In genomic region chr17:25835816-25836215, GRCm38 (mm10) we compare ENCODE assay signal across 8 mouse cellular contexts. TPM values are rescaled to one million over a fixed set of nuclear protein-coding genes. Genes with fewer than 3 reads are reported as not detected.
DNase-seq lines count a peak whose midpoint lies in the region; ATAC-seq and TF ChIP-seq lines count a peak whose summit lies in the region.

No protein-coding gene starts in this region.

- peaks cover 22% of the 10 kb centered on the region for H3K79me2 ChIP-seq in liver, adult 2 months (ENCODE audit: control insufficient read depth, insufficient read depth, low read length)

- TF ChIP-seq POLR2A in liver, adult 2 months (IDR thresholded peaks at IDR 0.05; ENCODE audit: extremely low read depth, insufficient read depth, low read length) = no peak

- no peaks in the 10 kb centered on the region for H3K36me3 ChIP-seq in liver, adult 2 months (ENCODE audit: control insufficient read depth, insufficient read depth, low read length)
- H3K36me3 ChIP-seq in hindbrain, postnatal 0 days (ENCODE audit: insufficient read depth, low read length) = peaks cover 26% of the 10 kb centered on the region
- peaks cover 22% of the 10 kb centered on the region for H3K36me3 ChIP-seq in neural tube, embryonic 14.5 days (ENCODE audit: control insufficient read depth, insufficient read depth, low read length)

- peaks cover 61% of the 10 kb centered on the region for H3K4me1 ChIP-seq in liver, adult 2 months (ENCODE audit: control insufficient read depth, insufficient read depth, low read length)
- H3K4me1 ChIP-seq in hindbrain, postnatal 0 days (ENCODE audit: insufficient read depth, low read length) = peaks cover 44% of the 10 kb centered on the region
- H3K4me1 ChIP-seq in neural tube, embryonic 14.5 days (ENCODE audit: control insufficient read depth, insufficient read depth, low read length) = peaks cover 55% of the 10 kb centered on the region

- 78% methylated on average over 16 of the region's 16 CpGs for WGBS in liver, adult 2 months
- WGBS in hindbrain, postnatal 0 days = 91% methylated on average over 16 of the region's 16 CpGs
- 94% methylated on average over 16 of the region's 16 CpGs for WGBS in neural tube, embryonic 14.5 days

- H3K9me3 ChIP-seq in hindbrain, postnatal 0 days (ENCODE audit: low read length) = no peaks in the 10 kb centered on the region
- H3K9me3 ChIP-seq in neural tube, embryonic 14.5 days (ENCODE audit: control insufficient read depth, low read length) = no peaks in the 10 kb centered on the region

- H3K27me3 ChIP-seq in liver, adult 2 months (ENCODE audit: control insufficient read depth, insufficient read depth, low read length) = no peaks in the 10 kb centered on the region
- no peaks in the 10 kb centered on the region for H3K27me3 ChIP-seq in hindbrain, postnatal 0 days (ENCODE audit: insufficient read depth, low read length)
- H3K27me3 ChIP-seq in neural tube, embryonic 14.5 days (ENCODE audit: control insufficient read depth, insufficient read depth, low read length) = no peaks in the 10 kb centered on the region

- no peak for TF ChIP-seq CTCF in liver, adult 2 months (IDR thresholded peaks at IDR 0.05; ENCODE audit: low read depth, low read length)
- no peak for TF ChIP-seq CTCF in hindbrain, postnatal 0 days (IDR thresholded peaks at IDR 0.05; ENCODE audit: low read depth)

- ATAC-seq in hindbrain, postnatal 0 days = no peak
- ATAC-seq in neural tube, embryonic 14.5 days (ENCODE audit: low read depth) = no peak

- H3K9ac ChIP-seq in liver, adult 2 months (ENCODE audit: low read depth, low read length) = peak overlapping the region; percentile 61
- peak overlapping the region; percentile 72 for H3K9ac ChIP-seq in hindbrain, postnatal 0 days (replicated peaks; ENCODE audit: low read length)
- H3K9ac ChIP-seq in neural tube, embryonic 14.5 days (replicated peaks; ENCODE audit: low read depth, low read length) = peak overlapping the region; percentile 73; the same call in 1 of the 2 replicates

- H3K4me3 ChIP-seq in liver, adult 2 months (ENCODE audit: insufficient read depth, low read depth, low read length) = peak overlapping the region; percentile 7; the same call in 1 of the 2 replicates
- H3K4me3 ChIP-seq in hindbrain, postnatal 0 days (ENCODE audit: low read length) = no peak overlapping the region
- 0 out of 2 replicates have a peak overlapping the region, but pooled peaks have one; percentile 9 for H3K4me3 ChIP-seq in neural tube, embryonic 14.5 days (ENCODE audit: low read depth, low read length)

- intact Hi-C loops in left cerebral cortex, postnatal 36 days (cut with DNase I) = no loop called here

- H3K27ac ChIP-seq in liver, adult 2 months (replicated peaks; ENCODE audit: insufficient read depth, low read depth, low read length) = peak overlapping the region; percentile 33
- H3K27ac ChIP-seq in hindbrain, postnatal 0 days = peak overlapping the region; percentile 89
- H3K27ac ChIP-seq in neural tube, embryonic 14.5 days (ENCODE audit: low read depth, low read length) = no peak overlapping the region

- H3K4me2 ChIP-seq in hindbrain, postnatal 0 days (ENCODE audit: low read depth, low read length) = peak overlapping the region; percentile 80
- peak overlapping the region; percentile 72 for H3K4me2 ChIP-seq in neural tube, embryonic 14.5 days (ENCODE audit: low read depth, low read length)

- DNase-seq in cerebellum, adult 11-12 months = peak; percentile 63
- DNase-seq in cerebellum, postnatal 14 days = no peak
- no peak for DNase-seq in liver, adult 2 months (ENCODE audit: extremely low read depth, low read depth, low spot score)
- no peak for DNase-seq in liver
- no peak for DNase-seq in hindbrain, postnatal 0 days (ENCODE audit: low spot score)
- no peak for DNase-seq in frontal cortex, postnatal 36 days (ENCODE audit: low spot score in 2 of 2)
- DNase-seq in left cerebral cortex, postnatal 36 days (ENCODE audit: low spot score in 2 of 2) = no peak

RNA-seq across cellular contexts. Expression of gene Rhbdl1, which starts 1.3 kb away (rescaled TPM):
- 0.40 and 0.74 TPM in 2 replicates for total RNA-seq in liver, adult 2 months (2014; rRNA removed)
- 3.8 and 5.5 TPM in 2 replicates for polyA plus RNA-seq in liver, adult 2 months (2012; rRNA removed)
- 122 and 135 TPM in 2 replicates for total RNA-seq in hindbrain, postnatal 0 days (2014; rRNA removed)
- 78.6 and 80.0 TPM in 2 replicates for polyA plus RNA-seq in hindbrain, postnatal 0 days (2015; fragmentation: Nextera tagmentation; extraction: Ambion mirVana)
- 42.0 and 67.6 TPM in 2 replicates for polyA plus RNA-seq in neural tube, embryonic 14.5 days (2014; fragmentation: Nextera tagmentation; extraction: Ambion mirVana)
- total RNA-seq in left cerebral cortex, postnatal 36 days (2021) = 10 to 100 TPM; 47.5 to 54.0 TPM

RNA-seq across cellular contexts. Expression of gene Stub1, which starts 2.6 kb away (rescaled TPM):
- 50.4 and 55.3 TPM in 2 replicates for total RNA-seq in liver, adult 2 months (2014; rRNA removed)
- 81.3 and 94.4 TPM in 2 replicates for polyA plus RNA-seq in liver, adult 2 months (2012; rRNA removed)
- total RNA-seq in hindbrain, postnatal 0 days (2014; rRNA removed) = 271 and 273 TPM in 2 replicates
- polyA plus RNA-seq in hindbrain, postnatal 0 days (2015; fragmentation: Nextera tagmentation; extraction: Ambion mirVana) = 369 and 370 TPM in 2 replicates
- polyA plus RNA-seq in neural tube, embryonic 14.5 days (2014; fragmentation: Nextera tagmentation; extraction: Ambion mirVana) = 335 and 351 TPM in 2 replicates
- 100 to 1,000 TPM; 171 to 188 TPM for total RNA-seq in left cerebral cortex, postnatal 36 days (2021)

RNA-seq across cellular contexts. Expression of gene Gm20683, which starts 5.7 kb away (rescaled TPM):
- 2.7 and 4.8 TPM in 2 replicates for total RNA-seq in liver, adult 2 months (2014; rRNA removed)
- 19.1 and 26.9 TPM in 2 replicates for polyA plus RNA-seq in liver, adult 2 months (2012; rRNA removed)
- 22.8 and 40.0 TPM in 2 replicates for total RNA-seq in hindbrain, postnatal 0 days (2014; rRNA removed)
- 12.6 and 12.9 TPM in 2 replicates for polyA plus RNA-seq in hindbrain, postnatal 0 days (2015; fragmentation: Nextera tagmentation; extraction: Ambion mirVana)
- 8.2 and 10.6 TPM in 2 replicates for polyA plus RNA-seq in neural tube, embryonic 14.5 days (2014; fragmentation: Nextera tagmentation; extraction: Ambion mirVana)
- total RNA-seq in left cerebral cortex, postnatal 36 days (2021) = 10 to 100 TPM; 22.0 to 24.9 TPM

RNA-seq across cellular contexts. Expression of gene Jmjd8, which starts 7.1 kb away (rescaled TPM):
- total RNA-seq in liver, adult 2 months (2014; rRNA removed) = 25.6 and 30.5 TPM in 2 replicates
- 75.0 and 78.4 TPM in 2 replicates for polyA plus RNA-seq in liver, adult 2 months (2012; rRNA removed)
- 57.0 and 61.0 TPM in 2 replicates for total RNA-seq in hindbrain, postnatal 0 days (2014; rRNA removed)
- 38.6 and 41.3 TPM in 2 replicates for polyA plus RNA-seq in hindbrain, postnatal 0 days (2015; fragmentation: Nextera tagmentation; extraction: Ambion mirVana)
- 36.7 and 46.4 TPM in 2 replicates for polyA plus RNA-seq in neural tube, embryonic 14.5 days (2014; fragmentation: Nextera tagmentation; extraction: Ambion mirVana)
- 10 to 100 TPM; 54.1 to 58.7 TPM for total RNA-seq in left cerebral cortex, postnatal 36 days (2021)

RNA-seq across cellular contexts. Expression of gene Rhot2, which starts 8.8 kb away (rescaled TPM):
- total RNA-seq in liver, adult 2 months (2014; rRNA removed) = 18.0 and 20.9 TPM in 2 replicates
- polyA plus RNA-seq in liver, adult 2 months (2012; rRNA removed) = 63.0 and 71.1 TPM in 2 replicates
- 39.8 and 64.1 TPM in 2 replicates for total RNA-seq in hindbrain, postnatal 0 days (2014; rRNA removed)
- polyA plus RNA-seq in hindbrain, postnatal 0 days (2015; fragmentation: Nextera tagmentation; extraction: Ambion mirVana) = 14.6 and 15.8 TPM in 2 replicates
- 6.6 and 10.4 TPM in 2 replicates for polyA plus RNA-seq in neural tube, embryonic 14.5 days (2014; fragmentation: Nextera tagmentation; extraction: Ambion mirVana)
- 10 to 100 TPM; 73.7 to 86.7 TPM for total RNA-seq in left cerebral cortex, postnatal 36 days (2021)

Comparison
In these comparisons a context has a peak if more than half of its experiments do, and no peak if none do; other contexts are left out.
1. RNA of gene Rhbdl1, which starts 1.3 kb away (total RNA-seq): 122 to 135 TPM in hindbrain, postnatal 0 days and 47.5 to 54.0 TPM in left cerebral cortex, postnatal 36 days; 0.40 to 0.74 TPM in liver, adult 2 months; every median in the first group is over 10 times any median in the second.
2. Peak in every context shown above with its lines, with median percentiles within 50 percentile points of each other: H3K9ac ChIP-seq.